Mouse (Mus musculus): ENCODE data around the gene Tbc1d24.

DNA sequence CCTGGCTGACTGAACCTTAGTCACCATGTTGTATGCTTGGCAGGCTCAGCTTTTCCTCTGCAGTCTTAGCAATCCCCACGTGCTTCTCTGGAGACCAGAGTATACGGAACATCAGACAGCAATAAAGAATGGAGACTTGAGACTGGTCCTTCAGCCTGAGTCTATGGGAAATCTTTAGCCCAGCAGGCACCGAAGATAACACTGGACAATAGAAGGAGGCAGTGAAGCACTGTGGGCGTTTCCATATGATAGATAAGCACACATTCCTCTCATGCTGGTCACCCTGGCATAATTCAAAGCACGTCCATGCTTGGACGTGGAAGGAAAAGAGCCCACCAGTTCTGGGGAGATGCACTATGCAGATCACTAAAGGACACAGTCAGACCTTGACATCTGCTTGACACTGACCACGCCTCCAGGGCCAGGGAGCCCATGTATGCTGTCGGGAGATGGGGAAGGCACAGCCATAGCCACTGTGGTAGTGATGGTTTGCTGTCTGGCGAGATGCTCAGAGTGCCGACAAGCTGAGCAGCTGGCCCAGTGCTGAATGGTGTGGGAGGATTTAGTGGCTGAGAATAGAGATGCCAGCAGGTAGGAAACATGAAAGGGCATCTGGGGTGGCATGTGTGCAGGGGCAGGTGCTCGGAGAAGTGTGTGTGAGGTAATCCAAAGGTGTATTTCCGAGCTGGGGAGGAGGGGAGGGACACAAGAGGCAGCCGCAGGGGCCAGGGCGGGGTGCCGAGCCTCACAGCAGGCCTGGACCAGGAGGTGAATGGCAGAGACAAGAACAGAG, 8.1 kb downstream of the Tbc1d24 start:
- no peak for TF ChIP-seq POLR2A (IDR thresholded peaks at IDR 0.05; ENCODE audit: extremely low read depth, insufficient read depth, low read length)
- no peak for TF ChIP-seq CTCF (IDR thresholded peaks at IDR 0.05; ENCODE audit: low read depth, low read length)
